Mouse (Mus musculus) midbrain, embryonic 13.5 days (tissue): ENCODE data around the gene Myl6b. TPM values are rescaled to one million over a fixed set of nuclear protein-coding genes. Genes with fewer than 3 reads are reported as not detected.

Experiments used
- ATAC-seq: fragments of 200-750 bp; cut with Nextera tagmentation; 2 replicates; pipeline ENCODE4 v1.8.0; 2017; ENCODE audit warnings: mild to moderate bottlenecking, moderate TSS enrichment, moderate library complexity
- H3K27ac ChIP-seq: fragments of 300-500 bp; sonication (generic); 2 replicates; pipeline ENCODE4 v1.5.1; 2015; ENCODE audit warnings: inconsistent platforms, mild to moderate bottlenecking, moderate library complexity
- H3K27me3 ChIP-seq: fragments of 300-500 bp; sonication (generic); 2 replicates; pipeline ENCODE4 v1.6.1; 2015; ENCODE audit warnings: mild to moderate bottlenecking, inconsistent platforms
- H3K36me3 ChIP-seq: fragments of 300-500 bp; sonication (generic); 2 replicates; pipeline ENCODE4 v1.6.1; 2015; ENCODE audit warnings: mild to moderate bottlenecking, inconsistent platforms
- H3K4me1 ChIP-seq: fragments of 300-500 bp; sonication (generic); replicated peaks from 2 replicates; pipeline ENCODE4 v1.6.1; 2015; ENCODE audit warnings: inconsistent platforms
- H3K4me2 ChIP-seq: fragments of 300-500 bp; sonication (generic); replicated peaks from 2 replicates; pipeline ENCODE4 v1.6.1; 2015; ENCODE audit warnings: moderate library complexity, mild to moderate bottlenecking, inconsistent platforms
- H3K4me3 ChIP-seq: fragments of 300-500 bp; sonication (generic); replicated peaks from 2 replicates; pipeline ENCODE4 v1.5.1; 2015; ENCODE audit warnings: mild to moderate bottlenecking, inconsistent platforms
- H3K9ac ChIP-seq: fragments of 300-500 bp; sonication (generic); replicated peaks from 2 replicates; pipeline ENCODE4 v1.6.1; 2015; ENCODE audit warnings: mild to moderate bottlenecking, inconsistent platforms
- H3K9me3 ChIP-seq: fragments of 300-500 bp; sonication (generic); 2 replicates; pipeline ENCODE4 v1.6.1; 2016; ENCODE audit warnings: mild to moderate bottlenecking, inconsistent platforms
- WGBS: fragments of 180-500 bp; shearing (Covaris S2); methylation state at CpG from one replicate; pipeline ENCODE4 v1.1.7; 2015; 5-methylcytosine and 5-hydroxymethylcytosine counted together
- polyA plus RNA-seq: library from polyadenylated mRNA; unstranded; fragments of >200 nt; fragmentation: Nextera tagmentation; extraction: Ambion mirVana; gene quantifications from 2 replicates; pipeline ENCODE4 v1.2.1, GENCODE M21; 2015

The Myl6b gene
- polyA plus RNA-seq, 1 experiment from 2014 or later = 4.3 TPM

- Histone ChIP-seq H3K9me3 (no peaks in the 10 kb centered on the region), H3K9ac (no peak overlapping the region), H3K27me3 (no peaks in the 10 kb centered on the region), H3K4me2 (no peak overlapping the region), H3K4me1 (peaks cover 41% of the 10 kb centered on the region), H3K36me3 (peaks cover 66% of the 10 kb centered on the region), H3K4me3 (no peak overlapping the region), H3K27ac (no peak overlapping the region)
- no peak for ATAC-seq
- whole genome bisulfite sequencing = 67% methylated on average over 5 of the region's 5 CpGs
These were observed 8.3 kb downstream of the Myl6b start for GRCm38 (mm10) chr10:128490232-128490631.

- H3K27ac ChIP-seq = peak overlapping the region; percentile 35; the same call in 1 of the 2 replicates
- no peak for ATAC-seq
- no peak overlapping the region for H3K9ac ChIP-seq
- WGBS = 62% methylated on average over 4 of the region's 4 CpGs
- no peak overlapping the region for H3K4me3 ChIP-seq
- H3K4me1 ChIP-seq = peaks cover 37% of the 10 kb centered on the region
- H3K4me2 ChIP-seq = no peak overlapping the region
- peaks cover 69% of the 10 kb centered on the region for H3K36me3 ChIP-seq
- H3K27me3 ChIP-seq = no peaks in the 10 kb centered on the region
- no peaks in the 10 kb centered on the region for H3K9me3 ChIP-seq
These were observed 8.7 kb downstream of the Myl6b start for GRCm38 (mm10) chr10:128489785-128490184.

- 68% methylated on average over 5 of the region's 5 CpGs for WGBS
- H3K4me2 ChIP-seq = no peak overlapping the region
- H3K9ac ChIP-seq = no peak overlapping the region
- H3K9me3 ChIP-seq = no peaks in the 10 kb centered on the region
- no peak overlapping the region for H3K4me3 ChIP-seq
- H3K27me3 ChIP-seq = no peaks in the 10 kb centered on the region
- peaks cover 73% of the 10 kb centered on the region for H3K36me3 ChIP-seq
- H3K4me1 ChIP-seq = peaks cover 33% of the 10 kb centered on the region
- H3K27ac ChIP-seq = peak overlapping the region; percentile 35; the same call in 1 of the 2 replicates
- no peak for ATAC-seq
These were observed 9.1 kb downstream of the Myl6b start for GRCm38 (mm10) chr10:128489380-128489779.

GRCm38 (mm10) chr10:128488776-128489175 lies 9.7 kb downstream of the Myl6b start:
- Histone ChIP-seq H3K9ac (no peak overlapping the region), H3K4me2 (no peak overlapping the region), H3K4me1 (peaks cover 32% of the 10 kb centered on the region), H3K27me3 (no peaks in the 10 kb centered on the region), H3K36me3 (peaks cover 79% of the 10 kb centered on the region), H3K9me3 (no peaks in the 10 kb centered on the region), H3K27ac (0 out of 2 replicates have a peak overlapping the region, but pooled peaks have one; percentile 9), H3K4me3 (no peak overlapping the region)
- 81% methylated on average over 4 of the region's 4 CpGs for WGBS
- no peak for ATAC-seq

GRCm38 (mm10) chr10:128487861-128488712 lies 10.4 kb downstream of the Myl6b start:
- peaks cover 86% of the 10 kb centered on the region for H3K36me3 ChIP-seq
- H3K27ac ChIP-seq = 0 out of 2 replicates have a peak overlapping the region, but pooled peaks have one; percentile 9
- no peaks in the 10 kb centered on the region for H3K27me3 ChIP-seq
- WGBS = 94% methylated on average over 22 of the region's 22 CpGs
- no peak overlapping the region for H3K9ac ChIP-seq
- H3K9me3 ChIP-seq = no peaks in the 10 kb centered on the region
- no peak overlapping the region for H3K4me3 ChIP-seq
- peaks cover 32% of the 10 kb centered on the region for H3K4me1 ChIP-seq
- H3K4me2 ChIP-seq = no peak overlapping the region
- ATAC-seq = no peak

- WGBS = 91% methylated on average over 7 of the region's 7 CpGs
- Histone ChIP-seq H3K36me3 (peaks cover 97% of the 10 kb centered on the region), H3K27ac (no peak overlapping the region), H3K4me2 (no peak overlapping the region), H3K4me1 (peaks cover 17% of the 10 kb centered on the region), H3K9ac (no peak overlapping the region), H3K4me3 (no peak overlapping the region), H3K9me3 (no peaks in the 10 kb centered on the region), H3K27me3 (no peaks in the 10 kb centered on the region)
- no peak for ATAC-seq
These were observed 12.1 kb downstream of the Myl6b start for GRCm38 (mm10) chr10:128486370-128486769.

- H3K27ac ChIP-seq = no peak overlapping the region
- no peaks in the 10 kb centered on the region for H3K9me3 ChIP-seq
- H3K36me3 ChIP-seq = peaks cover 94% of the 10 kb centered on the region
- 89% methylated on average over 12 of the region's 12 CpGs for WGBS
- H3K4me3 ChIP-seq = no peak overlapping the region
- H3K4me2 ChIP-seq = no peak overlapping the region
- H3K9ac ChIP-seq = no peak overlapping the region
- no peaks in the 10 kb centered on the region for H3K27me3 ChIP-seq
- H3K4me1 ChIP-seq = no peaks in the 10 kb centered on the region
- ATAC-seq = no peak
These were observed 24.1 kb downstream of the Myl6b start for GRCm38 (mm10) chr10:128474366-128474765.

- Histone ChIP-seq H3K4me1 (peaks cover 15% of the 10 kb centered on the region), H3K36me3 (peaks cover 36% of the 10 kb centered on the region), H3K9ac (peak overlapping the region; percentile 99), H3K4me2 (peak overlapping the region; percentile 92), H3K27me3 (no peaks in the 10 kb centered on the region), H3K4me3 (peak overlapping the region; percentile 97), H3K27ac (peak overlapping the region; percentile 97), H3K9me3 (no peaks in the 10 kb centered on the region)
- 1% methylated on average over 5 of the region's 5 CpGs for WGBS
- no peak for ATAC-seq
These were observed 38.2 kb downstream of the Myl6b start for GRCm38 (mm10) chr10:128460270-128460630.

GRCm38 (mm10) chr10:128459409-128460269 lies 38.8 kb downstream of the Myl6b start:
- Histone ChIP-seq H3K27me3 (no peaks in the 10 kb centered on the region), H3K36me3 (peaks cover 31% of the 10 kb centered on the region), H3K4me2 (peak overlapping the region; percentile 92), H3K9ac (peak overlapping the region; percentile 99), H3K4me1 (peaks cover 18% of the 10 kb centered on the region), H3K4me3 (peak overlapping the region; percentile 97), H3K9me3 (no peaks in the 10 kb centered on the region), H3K27ac (peak overlapping the region; percentile 97)
- ATAC-seq = peak; percentile 67
- WGBS = 2% methylated on average over 20 of the region's 67 CpGs

- Histone ChIP-seq H3K9ac (peak within 1 kb of the TSS; percentile 99), H3K4me3 (peak within 1 kb of the TSS; percentile 97), H3K27me3 (no peaks in the 10 kb centered on the region), H3K27ac (peak within 1 kb of the TSS; percentile 97), H3K36me3 (peaks cover 23% of the 10 kb centered on the region), H3K4me1 (peaks cover 18% of the 10 kb centered on the region), H3K9me3 (no peaks in the 10 kb centered on the region), H3K4me2 (peak within 1 kb of the TSS; percentile 92)
- ATAC-seq = peak; percentile 80
- under 1% methylated on average over 56 of the region's 86 CpGs for WGBS
These were observed 39.6 kb downstream of the Myl6b start, which contains the start of gene Smarcc2 for GRCm38 (mm10) chr10:128458719-128459408. Gene Smarcc2, plus strand, starts transcription at chr10:128459248.

GRCm38 (mm10) chr10:128458348-128458718 lies 40.2 kb downstream of the Myl6b start:
- under 1% methylated on average over 29 of the region's 29 CpGs for WGBS
- Histone ChIP-seq H3K9ac (peak overlapping the region; percentile 99), H3K36me3 (peaks cover 18% of the 10 kb centered on the region), H3K4me1 (peaks cover 18% of the 10 kb centered on the region), H3K27ac (peak overlapping the region; percentile 97), H3K4me2 (peak overlapping the region; percentile 92), H3K27me3 (no peaks in the 10 kb centered on the region), H3K4me3 (peak overlapping the region; percentile 97), H3K9me3 (no peaks in the 10 kb centered on the region)
- ATAC-seq = peak; percentile 72
